In genomic region chr12:69389273-69389938, GRCm38 (mm10) we compare ENCODE assay signal across 24 mouse cellular contexts. TPM values are rescaled to one million over a fixed set of nuclear protein-coding genes. Genes with fewer than 3 reads are reported as not detected.
DNase-seq lines count a peak whose midpoint lies in the region; ATAC-seq and TF ChIP-seq lines count a peak whose summit lies in the region.
"Had no signal": no experiment of that assay in that cellular context is flagged by ENCODE, and none has a peak within 500 bp of the region (broad histone marks: within the 10 kb centered on the region; RNA-seq: fewer than 3 reads in every experiment).

No protein-coding gene starts in this region.

- TF ChIP-seq POLR2A in brain, embryonic 14.5 days (IDR thresholded peaks at IDR 0.05; ENCODE audit: borderline replicate concordance, extremely low read depth, insufficient read depth, insufficient read length, poor library complexity, severe bottlenecking): no peak

- H3K9me3 ChIP-seq in embryonic facial prominence, embryonic 14.5 days (ENCODE audit: control insufficient read depth, low read length): no peaks in the 10 kb centered on the region
- no peaks in the 10 kb centered on the region for H3K9me3 ChIP-seq in embryonic facial prominence, embryonic 10.5 days
- H3K9me3 ChIP-seq: embryonic facial prominence, embryonic 12.5 days; heart, embryonic 15.5 days; midbrain, embryonic 10.5 days; neural tube, embryonic 13.5 days had no signal

- H3K4me3 ChIP-seq in embryonic facial prominence, embryonic 14.5 days (ENCODE audit: low read depth, low read length): no peak overlapping the region
- H3K4me3 ChIP-seq in embryonic facial prominence, embryonic 10.5 days: no peak overlapping the region
- H3K4me3 ChIP-seq in layer of hippocampus, adult 2 months: no peak overlapping the region
- H3K4me3 ChIP-seq: embryonic facial prominence, embryonic 12.5 days; heart, embryonic 15.5 days; midbrain, embryonic 10.5 days; neural tube, embryonic 13.5 days had no signal

- peak; percentile 24 for DNase-seq in embryonic facial prominence, embryonic 14.5 days (ENCODE audit: low spot score)
- no peak for DNase-seq in embryonic facial prominence, embryonic 10.5 days (ENCODE audit: low spot score)
- peak; percentile 15 to 39 for DNase-seq in layer of hippocampus, adult 2 months (ENCODE audit: low spot score in 2 of 2)
- no peak for DNase-seq in layer of hippocampus, adult 9-10 months (ENCODE audit: low spot score)
- peak; percentile 46 for DNase-seq in brain, embryonic 14.5 days (ENCODE audit: low read depth)
- peak; percentile 8 for DNase-seq in right cerebral cortex, postnatal 25 days
- DNase-seq in embryo, embryonic 10 days (ENCODE audit: low spot score): no peak
- no peak for DNase-seq in spleen, adult 18-20 months
- DNase-seq: adrenal gland, postnatal 10 days; cerebellum, adult 2 months; heart, adult 18-20 months; kidney, adult 8-10 months; kidney, postnatal 4 days; left cerebral cortex, postnatal 4 days; lung, adult 2 months; lung, postnatal 36 days; thymus, adult 18-20 months had no signal

- no peak for ATAC-seq in embryonic facial prominence, embryonic 14.5 days (ENCODE audit: low read depth)
- ATAC-seq: CD4-positive, CD25-positive, alpha-beta regulatory T cell, adult 4 months had no signal

- no peaks in the 10 kb centered on the region for H3K4me1 ChIP-seq in embryonic facial prominence, embryonic 14.5 days (ENCODE audit: control insufficient read depth, insufficient read depth, low read length)
- no peaks in the 10 kb centered on the region for H3K4me1 ChIP-seq in embryonic facial prominence, embryonic 10.5 days
- H3K4me1 ChIP-seq: embryonic facial prominence, embryonic 12.5 days; heart, embryonic 15.5 days; neural tube, embryonic 13.5 days had no signal

- no peaks in the 10 kb centered on the region for H3K27me3 ChIP-seq in embryonic facial prominence, embryonic 14.5 days (replicated peaks; ENCODE audit: control insufficient read depth, insufficient read depth, low read length)
- H3K27me3 ChIP-seq in embryonic facial prominence, embryonic 10.5 days (replicated peaks; ENCODE audit: low read depth, poor library complexity, severe bottlenecking): no peaks in the 10 kb centered on the region
- H3K27me3 ChIP-seq: embryonic facial prominence, embryonic 12.5 days; heart, embryonic 15.5 days; neural tube, embryonic 13.5 days had no signal

- no peak overlapping the region for H3K27ac ChIP-seq in embryonic facial prominence, embryonic 14.5 days (replicated peaks; ENCODE audit: low read depth, low read length)
- no peak overlapping the region for H3K27ac ChIP-seq in embryonic facial prominence, embryonic 10.5 days (replicated peaks)
- no peak overlapping the region for H3K27ac ChIP-seq in layer of hippocampus, adult 2 months
- H3K27ac ChIP-seq: embryonic facial prominence, embryonic 12.5 days; heart, embryonic 15.5 days; midbrain, embryonic 10.5 days; neural tube, embryonic 13.5 days had no signal

- no peak for TF ChIP-seq CTCF in layer of hippocampus, adult 2 months (conservative IDR thresholded peaks at IDR 0.05)
- TF ChIP-seq CTCF in brain, embryonic 14.5 days (IDR thresholded peaks at IDR 0.05; ENCODE audit: borderline replicate concordance, extremely low read depth, insufficient read depth, insufficient read length): no peak

- H3K36me3 ChIP-seq in embryonic facial prominence, embryonic 14.5 days (ENCODE audit: control insufficient read depth, insufficient read depth, low read length): no peaks in the 10 kb centered on the region
- H3K36me3 ChIP-seq in embryonic facial prominence, embryonic 10.5 days (replicated peaks): no peaks in the 10 kb centered on the region
- H3K36me3 ChIP-seq: embryonic facial prominence, embryonic 12.5 days; heart, embryonic 15.5 days; midbrain, embryonic 10.5 days; neural tube, embryonic 13.5 days had no signal

- no peak overlapping the region for H3K4me2 ChIP-seq in embryonic facial prominence, embryonic 14.5 days (ENCODE audit: low read depth, low read length)
- H3K4me2 ChIP-seq: embryonic facial prominence, embryonic 12.5 days; heart, embryonic 15.5 days; liver, embryonic 11.5 days; neural tube, embryonic 13.5 days had no signal

- H3K9ac ChIP-seq in embryonic facial prominence, embryonic 14.5 days (ENCODE audit: low read depth, low read length): no peak overlapping the region
- H3K9ac ChIP-seq: embryonic facial prominence, embryonic 12.5 days; heart, embryonic 15.5 days; neural tube, embryonic 13.5 days had no signal

- WGBS in embryonic facial prominence, embryonic 14.5 days: 57% methylated on average over 7 of the region's 7 CpGs
- 78% methylated on average over 7 of the region's 7 CpGs for WGBS in embryonic facial prominence, embryonic 10.5 days

RNA-seq across cellular contexts. Expression of gene Gm9887, which starts 17.1 kb away (rescaled TPM):
- 1.7 and 1.8 TPM in 2 replicates for polyA plus RNA-seq in embryonic facial prominence, embryonic 14.5 days (2014; fragmentation: Nextera tagmentation; extraction: Ambion mirVana)
- polyA plus RNA-seq in embryonic facial prominence, embryonic 10.5 days (2016; fragmentation: Nextera tagmentation; extraction: Ambion mirVana): 0.90 and 1.5 TPM in 2 replicates
- total RNA-seq in layer of hippocampus, adult 2 months (2021): 1 to 10 TPM in 1 of 2 experiments, under 1 TPM in 1; 0.61 to 1.1 TPM
- 0.36 and 0.39 TPM in 2 replicates for polyA plus RNA-seq in brain, embryonic 14.5 days (2012; rRNA removed)
- total RNA-seq: gastrocnemius, adult 18-20 months had no signal

RNA-seq across cellular contexts. Expression of gene Arf6, which starts 17.5 kb away (rescaled TPM):
- polyA plus RNA-seq in embryonic facial prominence, embryonic 14.5 days (2014; fragmentation: Nextera tagmentation; extraction: Ambion mirVana): 62.3 and 66.7 TPM in 2 replicates
- 37.4 and 38.7 TPM in 2 replicates for polyA plus RNA-seq in embryonic facial prominence, embryonic 10.5 days (2016; fragmentation: Nextera tagmentation; extraction: Ambion mirVana)
- total RNA-seq in layer of hippocampus, adult 2 months (2021): 10 to 100 TPM; 50.1 to 50.3 TPM
- polyA plus RNA-seq in brain, embryonic 14.5 days (2012; rRNA removed): 67.8 and 72.2 TPM in 2 replicates

RNA-seq across cellular contexts. Expression of gene Nemf, which starts 32.4 kb away (rescaled TPM):
- 65.8 and 75.1 TPM in 2 replicates for polyA plus RNA-seq in embryonic facial prominence, embryonic 14.5 days (2014; fragmentation: Nextera tagmentation; extraction: Ambion mirVana)
- 95.0 and 98.7 TPM in 2 replicates for polyA plus RNA-seq in embryonic facial prominence, embryonic 10.5 days (2016; fragmentation: Nextera tagmentation; extraction: Ambion mirVana)
- total RNA-seq in layer of hippocampus, adult 2 months (2021): 10 to 100 TPM; 50.0 to 50.2 TPM
- 31.3 and 35.9 TPM in 2 replicates for polyA plus RNA-seq in brain, embryonic 14.5 days (2012; rRNA removed)

Comparison
In these comparisons a context has a peak if more than half of its experiments do, and no peak if none do; other contexts are left out.
1. DNase-seq: peak in embryonic facial prominence, embryonic 14.5 days (single experiment), layer of hippocampus, adult 2 months (2 of 2), brain, embryonic 14.5 days (single experiment) and right cerebral cortex, postnatal 25 days (single experiment); none in embryonic facial prominence, embryonic 10.5 days (single experiment), layer of hippocampus, adult 9-10 months (single experiment), embryo, embryonic 10 days (single experiment) and spleen, adult 18-20 months (0 of 2).